Mouse (Mus musculus): ENCODE measurements at regions not wholly inside any gene's neighbourhood (a gene's known extent, or its start where the extent isn't known, plus 50 kb on each side); places are given as distances from the start of the nearest gene placed in this dataset.

DNA sequence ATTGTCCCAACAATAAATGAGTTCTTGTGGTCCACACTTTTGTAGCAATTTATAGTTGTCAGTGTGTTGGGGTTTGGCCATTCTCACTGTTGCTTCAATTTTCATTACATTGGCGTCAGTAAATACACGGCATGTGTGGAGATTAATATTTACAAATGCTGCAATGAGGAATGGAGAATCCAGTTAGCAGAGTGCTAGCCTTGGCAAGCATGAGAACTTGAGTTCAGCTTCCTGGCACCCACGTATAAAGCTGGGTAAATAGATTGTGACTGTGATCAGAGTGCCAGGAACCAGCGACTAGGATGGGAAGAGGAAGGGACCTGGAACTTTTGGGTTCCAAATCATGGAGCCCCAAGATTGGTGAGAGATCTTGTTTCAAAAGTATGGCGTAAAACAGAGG, 177.1 kb downstream of the Dusp6 start:
- no peaks in the 10 kb centered on the region for H3K27me3 ChIP-seq (ENCODE audit: control insufficient read depth, insufficient read depth, low read length)
- H3K9ac ChIP-seq (ENCODE audit: low read length): no peak overlapping the region
- ATAC-seq (ENCODE audit: low FRiP score): no peak
- H3K9me3 ChIP-seq (ENCODE audit: control insufficient read depth, low read length): peaks cover 2% of the 10 kb centered on the region; the same call in 1 of the 2 replicates
- H3K4me3 ChIP-seq (ENCODE audit: low read depth, low read length): no peak overlapping the region
- WGBS: 91% methylated on average over 5 of the region's 5 CpGs
- H3K27ac ChIP-seq (ENCODE audit: low read depth, low read length): no peak overlapping the region
- DNase-seq (ENCODE audit: low spot score, missing footprints): no peak
- no peaks in the 10 kb centered on the region for H3K4me1 ChIP-seq (ENCODE audit: control insufficient read depth, insufficient read depth, low read length)
- H3K36me3 ChIP-seq (ENCODE audit: control insufficient read depth, insufficient read depth, low read length): no peaks in the 10 kb centered on the region
- no peak overlapping the region for H3K4me2 ChIP-seq

DNA sequence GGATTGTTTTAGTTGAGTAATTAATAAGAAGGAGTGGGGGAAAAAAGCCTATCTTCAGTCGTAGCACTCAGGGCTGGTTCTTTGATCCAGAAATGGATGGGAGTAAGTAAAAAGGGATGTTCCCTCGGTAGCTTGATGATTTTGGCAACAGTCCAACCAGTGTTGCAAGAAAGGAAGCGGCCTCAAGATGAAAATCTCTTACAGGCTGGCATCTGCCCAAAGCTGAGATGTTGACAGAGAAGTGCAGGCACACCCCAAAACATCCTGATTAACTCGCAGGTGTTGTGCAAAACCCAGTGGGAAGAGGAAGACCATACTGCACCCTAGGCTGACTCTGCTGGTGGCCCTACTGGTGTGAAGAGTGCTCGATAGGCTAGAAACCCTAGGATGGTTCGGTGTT, 178.0 kb downstream of the Dusp6 start:
- no peak overlapping the region for H3K4me3 ChIP-seq (ENCODE audit: low read depth, low read length)
- ATAC-seq (ENCODE audit: low FRiP score): no peak

DNA sequence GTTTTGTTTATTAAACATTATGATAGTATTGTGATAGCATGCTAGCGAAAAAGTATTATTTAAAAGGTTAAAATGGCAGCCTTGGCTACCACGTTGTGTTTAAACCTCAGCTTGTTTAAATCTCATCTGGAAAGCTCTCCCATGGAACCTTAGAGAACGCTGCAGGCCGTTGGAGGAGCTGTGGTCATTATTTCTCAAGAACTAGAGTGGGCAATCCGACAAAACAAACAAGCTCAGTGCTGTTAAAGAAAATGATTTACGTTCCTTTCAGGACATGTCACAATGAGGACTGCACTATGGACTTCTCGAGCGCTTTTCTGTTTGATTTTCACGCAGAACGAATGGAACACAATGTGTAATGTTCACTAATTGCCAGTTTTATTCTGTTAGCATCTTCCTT, 178.9 kb downstream of the Dusp6 start:
- WGBS: 67% methylated on average over 10 of the region's 10 CpGs
- no peak overlapping the region for H3K4me3 ChIP-seq (ENCODE audit: low read depth, low read length)

More for the DNA sequence above, 178.0 kb downstream of the Dusp6 start:
- 68% methylated on average over 6 of the region's 6 CpGs for WGBS
- H3K9ac ChIP-seq (ENCODE audit: low read length): no peak overlapping the region
- H3K4me2 ChIP-seq: no peak overlapping the region
- DNase-seq (ENCODE audit: low spot score, missing footprints): no peak
- no peaks in the 10 kb centered on the region for H3K4me1 ChIP-seq (ENCODE audit: control insufficient read depth, insufficient read depth, low read length)
- H3K27me3 ChIP-seq (ENCODE audit: control insufficient read depth, insufficient read depth, low read length): no peaks in the 10 kb centered on the region
- peaks cover 2% of the 10 kb centered on the region; the same call in 1 of the 2 replicates for H3K9me3 ChIP-seq (ENCODE audit: control insufficient read depth, low read length)
- no peaks in the 10 kb centered on the region for H3K36me3 ChIP-seq (ENCODE audit: control insufficient read depth, insufficient read depth, low read length)
- H3K27ac ChIP-seq (ENCODE audit: low read depth, low read length): no peak overlapping the region

DNA sequence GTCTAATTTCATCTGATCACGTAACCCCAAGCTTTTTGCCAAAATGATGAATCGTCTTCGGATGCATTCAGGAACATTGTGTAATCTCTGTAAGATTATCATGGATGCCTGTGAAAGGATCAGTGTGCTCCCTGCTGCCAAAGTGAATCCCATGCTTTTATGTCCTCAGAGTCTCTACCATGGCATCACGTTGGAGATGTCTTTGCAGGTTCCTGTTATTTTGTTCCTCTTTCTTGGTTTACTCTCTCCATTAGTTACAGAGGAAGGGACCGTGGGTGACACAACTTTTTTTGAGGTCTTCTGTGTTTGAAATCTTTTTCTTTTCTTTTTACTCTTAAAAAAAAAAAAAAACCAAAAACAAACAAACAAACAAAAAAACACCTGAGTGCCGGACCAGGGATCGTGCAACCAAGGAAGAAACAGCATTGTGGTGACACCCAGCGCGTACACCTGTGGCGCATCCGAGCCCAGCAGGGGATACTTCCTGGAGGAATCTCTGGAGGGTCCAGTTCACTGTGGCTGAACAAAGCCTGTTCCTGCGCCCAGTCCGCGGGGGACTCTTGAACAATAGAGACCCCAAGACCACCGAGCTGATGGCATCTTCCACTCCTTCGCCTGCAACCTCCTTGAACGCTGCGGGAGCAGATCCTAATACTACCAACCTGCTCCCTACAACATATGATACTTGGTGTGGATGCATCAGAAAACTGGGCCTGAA, 180.6 kb downstream of the Dusp6 start:
- 87% methylated on average over 18 of the region's 18 CpGs for WGBS

More for the DNA sequence above, 178.9 kb downstream of the Dusp6 start:
- peaks cover 2% of the 10 kb centered on the region; the same call in 1 of the 2 replicates for H3K9me3 ChIP-seq (ENCODE audit: control insufficient read depth, low read length)
- no peaks in the 10 kb centered on the region for H3K36me3 ChIP-seq (ENCODE audit: control insufficient read depth, insufficient read depth, low read length)
- no peak overlapping the region for H3K9ac ChIP-seq (ENCODE audit: low read length)
- no peak overlapping the region for H3K27ac ChIP-seq (ENCODE audit: low read depth, low read length)
- H3K4me2 ChIP-seq: no peak overlapping the region
- ATAC-seq (ENCODE audit: low FRiP score) (no peak), DNase-seq (ENCODE audit: low spot score, missing footprints) (no peak)
- H3K27me3 ChIP-seq (ENCODE audit: control insufficient read depth, insufficient read depth, low read length): no peaks in the 10 kb centered on the region
- no peaks in the 10 kb centered on the region for H3K4me1 ChIP-seq (ENCODE audit: control insufficient read depth, insufficient read depth, low read length)

DNA sequence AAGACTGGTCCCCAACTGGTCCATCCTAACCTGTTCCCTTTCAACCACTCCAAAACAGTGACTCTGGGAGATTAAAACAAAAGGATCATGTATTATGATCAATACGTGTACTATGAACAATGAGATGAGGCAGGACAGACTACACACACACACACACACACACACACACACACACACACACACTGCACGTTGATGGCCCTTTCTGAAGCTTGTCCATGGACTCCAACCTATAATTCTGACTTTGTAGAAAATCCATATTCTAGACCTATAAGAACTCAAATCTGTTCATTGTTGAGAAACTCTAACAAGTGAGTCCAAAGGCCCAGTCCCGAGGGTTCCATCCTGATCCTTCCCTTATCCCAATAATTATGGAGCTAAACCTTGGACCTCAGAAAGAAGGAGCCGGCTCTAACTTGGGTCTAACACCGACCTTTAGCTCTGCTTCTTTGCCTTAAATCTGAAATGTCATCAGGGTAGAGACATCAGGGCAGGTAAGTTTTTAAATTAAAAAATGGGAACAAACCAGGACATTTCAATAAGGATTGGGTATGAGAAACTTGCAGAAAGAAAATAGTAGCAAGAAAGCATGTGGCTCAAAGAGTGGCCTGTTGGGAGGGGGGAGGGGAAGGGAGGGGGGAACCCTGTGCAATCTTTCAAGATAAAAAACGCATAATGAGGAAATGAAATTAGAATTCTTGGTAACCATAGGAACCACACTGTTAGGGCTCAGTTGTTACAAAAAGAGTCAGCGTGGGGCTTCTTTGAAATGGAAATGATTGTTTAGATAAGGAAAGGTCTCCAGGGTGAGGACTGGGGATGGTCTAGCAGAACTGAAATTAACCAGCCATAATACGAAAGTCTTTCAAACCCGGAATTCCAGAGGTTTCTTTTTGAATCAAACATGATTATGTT, 187.9 kb downstream of the Dusp6 start:
- Histone ChIP-seq H3K27me3 (ENCODE audit: control insufficient read depth, insufficient read depth, low read length) (no peaks in the 10 kb centered on the region), H3K9ac (ENCODE audit: low read length) (no peak overlapping the region), H3K4me3 (ENCODE audit: low read depth, low read length) (no peak overlapping the region), H3K4me1 (ENCODE audit: control insufficient read depth, insufficient read depth, low read length) (peaks cover 4% of the 10 kb centered on the region; the same call in 1 of the 2 replicates), H3K9me3 (ENCODE audit: control insufficient read depth, low read length) (no peaks in the 10 kb centered on the region), H3K36me3 (ENCODE audit: control insufficient read depth, insufficient read depth, low read length) (no peaks in the 10 kb centered on the region), H3K27ac (ENCODE audit: low read depth, low read length) (no peak overlapping the region), H3K4me2 (no peak overlapping the region)
- 26% methylated on average over 9 of the region's 9 CpGs for WGBS
- DNase-seq (ENCODE audit: low spot score, missing footprints) (peak; percentile 88), ATAC-seq (ENCODE audit: low FRiP score) (peak; percentile 92)

More for the DNA sequence above, 180.6 kb downstream of the Dusp6 start:
- H3K27ac ChIP-seq (ENCODE audit: low read depth, low read length): no peak overlapping the region
- H3K36me3 ChIP-seq (ENCODE audit: control insufficient read depth, insufficient read depth, low read length): no peaks in the 10 kb centered on the region
- DNase-seq (ENCODE audit: low spot score, missing footprints) (no peak), ATAC-seq (ENCODE audit: low FRiP score) (no peak)
- H3K9me3 ChIP-seq (ENCODE audit: control insufficient read depth, low read length): peaks cover 2% of the 10 kb centered on the region; the same call in 1 of the 2 replicates
- no peak overlapping the region for H3K4me2 ChIP-seq
- no peaks in the 10 kb centered on the region for H3K27me3 ChIP-seq (ENCODE audit: control insufficient read depth, insufficient read depth, low read length)
- no peaks in the 10 kb centered on the region for H3K4me1 ChIP-seq (ENCODE audit: control insufficient read depth, insufficient read depth, low read length)
- H3K9ac ChIP-seq (ENCODE audit: low read length): no peak overlapping the region
- no peak overlapping the region for H3K4me3 ChIP-seq (ENCODE audit: low read depth, low read length)

DNA sequence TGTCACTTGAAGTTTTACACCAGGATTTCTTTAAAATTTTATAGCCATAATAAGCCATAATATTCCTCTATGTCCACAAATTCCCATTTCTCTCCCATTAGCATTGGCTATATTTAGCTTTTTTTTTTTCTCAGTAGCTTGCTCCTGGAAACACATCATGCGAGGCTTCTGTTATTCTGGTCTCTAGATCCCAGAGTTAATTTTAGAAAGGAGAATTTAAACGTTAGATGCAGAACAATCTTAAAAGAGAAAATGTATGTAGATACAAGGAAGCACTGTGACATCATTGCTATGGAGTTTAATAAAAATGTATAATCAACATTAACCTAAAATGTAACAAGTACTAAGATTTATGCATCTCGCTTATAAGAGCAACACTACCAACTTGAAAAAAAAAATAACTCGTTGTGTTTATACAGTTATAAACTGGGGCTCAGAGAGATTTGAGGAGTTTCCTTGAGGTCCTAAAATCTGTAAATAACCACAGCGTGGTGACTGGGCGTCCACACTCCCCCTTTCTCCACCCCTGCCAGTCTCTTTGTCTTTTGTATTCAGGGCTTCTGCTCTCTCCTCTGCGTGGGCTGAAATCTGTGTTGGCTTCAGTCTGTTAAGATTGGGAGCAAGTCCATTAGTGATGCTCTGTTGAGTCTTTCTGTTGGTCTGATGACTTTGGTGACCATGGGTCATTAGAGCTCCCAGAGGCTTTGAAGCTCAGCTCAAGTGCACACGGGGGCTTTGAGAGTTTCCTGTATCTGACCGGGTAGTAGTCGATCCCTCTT, 188.8 kb downstream of the Dusp6 start:
- ATAC-seq (ENCODE audit: low FRiP score) (peak; percentile 47), DNase-seq (ENCODE audit: low spot score, missing footprints) (peak; percentile 87)
- no peaks in the 10 kb centered on the region for H3K9me3 ChIP-seq (ENCODE audit: control insufficient read depth, low read length)
- no peak overlapping the region for H3K9ac ChIP-seq (ENCODE audit: low read length)
- 0 out of 2 replicates have a peak overlapping the region, but pooled peaks have one; percentile 3 for H3K27ac ChIP-seq (ENCODE audit: low read depth, low read length)
- no peaks in the 10 kb centered on the region for H3K36me3 ChIP-seq (ENCODE audit: control insufficient read depth, insufficient read depth, low read length)
- H3K4me3 ChIP-seq (ENCODE audit: low read depth, low read length): no peak overlapping the region
- H3K4me2 ChIP-seq: no peak overlapping the region
- H3K4me1 ChIP-seq (ENCODE audit: control insufficient read depth, insufficient read depth, low read length): peaks cover 4% of the 10 kb centered on the region; the same call in 1 of the 2 replicates
- WGBS: 14% methylated on average over 10 of the region's 10 CpGs
- H3K27me3 ChIP-seq (ENCODE audit: control insufficient read depth, insufficient read depth, low read length): no peaks in the 10 kb centered on the region

DNA sequence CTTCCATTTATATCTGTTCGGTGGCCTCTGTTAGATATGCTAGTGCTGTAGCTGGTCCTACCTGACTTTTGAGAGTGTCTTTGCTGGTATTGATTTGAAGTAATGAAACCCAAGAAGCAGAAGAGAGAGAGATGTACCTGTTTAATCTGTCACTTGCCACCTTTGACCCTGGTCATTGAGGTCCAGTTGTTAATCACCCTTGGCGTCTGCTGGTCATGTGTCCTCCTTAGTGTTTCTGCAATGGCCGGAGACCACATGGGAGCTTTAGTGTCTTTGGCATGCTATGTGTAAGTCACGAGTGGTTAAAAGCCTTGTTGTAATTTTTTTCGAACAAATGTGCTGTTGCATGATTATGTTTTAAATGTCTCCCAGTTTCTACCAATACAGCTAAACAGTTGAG, 193.1 kb downstream of the Dusp6 start:
- Histone ChIP-seq H3K36me3 (ENCODE audit: control insufficient read depth, insufficient read depth, low read length) (no peaks in the 10 kb centered on the region), H3K4me2 (no peak overlapping the region), H3K27ac (ENCODE audit: low read depth, low read length) (no peak overlapping the region), H3K4me3 (ENCODE audit: low read depth, low read length) (no peak overlapping the region), H3K9me3 (ENCODE audit: control insufficient read depth, low read length) (no peaks in the 10 kb centered on the region), H3K9ac (ENCODE audit: low read length) (no peak overlapping the region), H3K27me3 (ENCODE audit: control insufficient read depth, insufficient read depth, low read length) (no peaks in the 10 kb centered on the region), H3K4me1 (ENCODE audit: control insufficient read depth, insufficient read depth, low read length) (peaks cover 5% of the 10 kb centered on the region)
- ATAC-seq (ENCODE audit: low FRiP score) (no peak), DNase-seq (ENCODE audit: low spot score, missing footprints) (no peak)
- 85% methylated on average over 5 of the region's 5 CpGs for WGBS

DNA sequence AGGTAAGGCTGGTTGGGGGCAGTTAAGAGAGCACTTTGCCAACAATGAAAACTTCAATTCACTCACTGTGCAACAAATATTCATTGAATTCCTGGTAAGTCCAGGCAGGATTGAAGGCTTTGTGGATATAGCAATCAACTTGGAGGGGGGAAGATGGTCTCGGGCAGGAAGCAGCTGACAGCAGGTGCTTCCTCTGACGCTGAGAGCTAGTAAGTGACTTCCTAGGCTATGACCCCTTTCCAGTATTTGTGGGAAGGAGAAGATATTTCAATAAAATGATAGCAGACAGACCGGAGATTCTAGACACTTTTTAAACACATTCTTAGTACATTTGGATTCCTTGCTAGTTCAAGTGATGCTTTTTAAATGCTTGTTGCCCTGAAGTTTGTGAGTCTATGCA, 195.0 kb downstream of the Dusp6 start:
- Histone ChIP-seq H3K4me2 (no peak overlapping the region), H3K4me1 (ENCODE audit: control insufficient read depth, insufficient read depth, low read length) (peaks cover 11% of the 10 kb centered on the region), H3K36me3 (ENCODE audit: control insufficient read depth, insufficient read depth, low read length) (no peaks in the 10 kb centered on the region), H3K27me3 (ENCODE audit: control insufficient read depth, insufficient read depth, low read length) (no peaks in the 10 kb centered on the region), H3K9me3 (ENCODE audit: control insufficient read depth, low read length) (no peaks in the 10 kb centered on the region), H3K4me3 (ENCODE audit: low read depth, low read length) (no peak overlapping the region), H3K27ac (ENCODE audit: low read depth, low read length) (no peak overlapping the region), H3K9ac (ENCODE audit: low read length) (no peak overlapping the region)
- ATAC-seq (ENCODE audit: low FRiP score) (no peak), DNase-seq (ENCODE audit: low spot score, missing footprints) (no peak)
- 71% methylated on average over 3 of the region's 3 CpGs for WGBS
